Mouse (Mus musculus): Measurements from ENCODE around the gene Vrk3. TPM values are rescaled to one million over a fixed set of nuclear protein-coding genes. Genes with fewer than 3 reads are reported as not detected.

Gene Vrk3
- polyA plus RNA-seq, 1 experiment from 2014 or later: 23.0 TPM

DNA sequence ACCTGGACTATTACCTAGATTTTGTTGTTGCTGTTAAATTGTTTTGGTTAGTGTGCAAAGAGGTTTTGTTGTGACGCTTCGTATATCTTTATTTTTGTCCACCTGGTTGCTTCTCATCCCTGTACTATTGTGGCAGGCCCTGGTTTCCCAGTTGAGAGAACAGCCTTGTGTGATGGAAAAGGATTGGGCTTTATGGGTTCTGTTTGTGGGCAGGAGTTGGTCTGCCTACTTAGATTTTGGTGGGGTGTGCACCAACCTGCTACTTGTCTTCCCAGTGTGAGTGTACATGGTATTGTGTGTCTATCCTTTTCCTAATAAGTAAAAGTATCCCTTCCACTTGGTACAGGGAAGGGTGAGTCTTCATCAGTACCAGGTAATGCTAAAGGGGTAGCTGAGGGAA lies 71.2 kb downstream of the Vrk3 start:
- Histone ChIP-seq H3K36me3 (ENCODE audit: control insufficient read depth, insufficient read depth, low read length) (no peaks in the 10 kb centered on the region), H3K4me2 (ENCODE audit: low read depth, low read length) (no peak overlapping the region; the same call in 1 of the 2 replicates), H3K27me3 (ENCODE audit: control insufficient read depth, insufficient read depth, low read length) (no peaks in the 10 kb centered on the region), H3K4me1 (ENCODE audit: control insufficient read depth, insufficient read depth, low read length) (peaks cover 20% of the 10 kb centered on the region), H3K9me3 (ENCODE audit: control insufficient read depth, low read length) (no peaks in the 10 kb centered on the region), H3K27ac (ENCODE audit: low read depth, low read length) (no peak overlapping the region), H3K4me3 (ENCODE audit: low read depth, low read length) (no peak overlapping the region), H3K9ac (replicated peaks; ENCODE audit: low read depth, low read length) (no peak overlapping the region)
- no peak for ATAC-seq (ENCODE audit: low read depth)
- 97% methylated on average over 2 of the region's 2 CpGs for WGBS

DNA sequence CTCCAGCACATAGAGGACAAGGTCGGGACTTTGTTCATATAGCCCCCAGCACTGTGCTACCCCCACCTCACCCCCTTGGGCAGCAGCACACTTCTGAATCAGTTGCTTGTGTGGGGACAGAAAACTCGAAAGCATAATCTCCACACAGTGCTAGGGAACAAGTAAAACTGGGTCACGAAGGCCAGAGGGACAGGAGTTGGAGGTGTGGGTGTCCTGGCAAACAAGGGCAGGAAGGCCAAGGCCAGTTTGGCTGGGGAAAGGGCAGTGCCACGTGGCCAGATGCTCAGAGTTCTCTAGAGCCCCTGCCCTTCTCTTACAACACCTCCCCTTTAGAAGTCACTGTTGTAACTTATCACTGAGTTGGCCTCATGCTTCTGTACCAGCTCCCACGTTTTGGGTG lies 71.7 kb downstream of the Vrk3 start:
- Histone ChIP-seq H3K9me3 (ENCODE audit: control insufficient read depth, low read length) (no peaks in the 10 kb centered on the region), H3K4me2 (ENCODE audit: low read depth, low read length) (no peak overlapping the region)

DNA sequence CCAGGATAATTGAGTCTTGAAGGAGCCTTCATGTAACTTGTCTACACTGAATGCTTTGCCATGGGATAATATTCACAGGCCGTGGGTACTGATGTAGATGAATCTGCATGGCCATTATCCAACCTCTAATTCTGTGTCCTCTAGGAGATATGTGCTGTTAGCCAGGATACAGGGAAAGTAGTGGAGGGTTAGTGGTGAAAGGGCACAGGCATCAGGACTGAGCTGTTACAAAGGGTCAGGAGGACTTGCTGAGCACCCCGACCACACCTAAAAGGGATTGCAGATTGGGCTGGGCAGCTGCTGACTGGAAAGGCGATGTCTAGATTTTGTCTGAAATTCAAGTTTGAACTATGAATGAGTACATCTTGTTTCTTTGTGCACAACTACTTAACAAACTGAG lies 72.3 kb downstream of the Vrk3 start:
- 96% methylated on average over 3 of the region's 3 CpGs for WGBS
- Histone ChIP-seq H3K4me3 (ENCODE audit: low read depth, low read length) (no peak overlapping the region), H3K27me3 (ENCODE audit: control insufficient read depth, insufficient read depth, low read length) (no peaks in the 10 kb centered on the region), H3K9me3 (ENCODE audit: control insufficient read depth, low read length) (no peaks in the 10 kb centered on the region), H3K9ac (replicated peaks; ENCODE audit: low read depth, low read length) (no peak overlapping the region), H3K4me2 (ENCODE audit: low read depth, low read length) (no peak overlapping the region), H3K36me3 (ENCODE audit: control insufficient read depth, insufficient read depth, low read length) (no peaks in the 10 kb centered on the region), H3K27ac (ENCODE audit: low read depth, low read length) (no peak overlapping the region), H3K4me1 (ENCODE audit: control insufficient read depth, insufficient read depth, low read length) (peaks cover 20% of the 10 kb centered on the region)
- ATAC-seq (ENCODE audit: low read depth): no peak

More for the DNA sequence above, 71.7 kb downstream of the Vrk3 start:
- Histone ChIP-seq H3K9ac (replicated peaks; ENCODE audit: low read depth, low read length) (no peak overlapping the region), H3K27ac (ENCODE audit: low read depth, low read length) (no peak overlapping the region), H3K4me3 (ENCODE audit: low read depth, low read length) (no peak overlapping the region), H3K4me1 (ENCODE audit: control insufficient read depth, insufficient read depth, low read length) (peaks cover 20% of the 10 kb centered on the region), H3K27me3 (ENCODE audit: control insufficient read depth, insufficient read depth, low read length) (no peaks in the 10 kb centered on the region), H3K36me3 (ENCODE audit: control insufficient read depth, insufficient read depth, low read length) (no peaks in the 10 kb centered on the region)
- 63% methylated on average over 5 of the region's 5 CpGs for WGBS
- no peak for ATAC-seq (ENCODE audit: low read depth)

DNA sequence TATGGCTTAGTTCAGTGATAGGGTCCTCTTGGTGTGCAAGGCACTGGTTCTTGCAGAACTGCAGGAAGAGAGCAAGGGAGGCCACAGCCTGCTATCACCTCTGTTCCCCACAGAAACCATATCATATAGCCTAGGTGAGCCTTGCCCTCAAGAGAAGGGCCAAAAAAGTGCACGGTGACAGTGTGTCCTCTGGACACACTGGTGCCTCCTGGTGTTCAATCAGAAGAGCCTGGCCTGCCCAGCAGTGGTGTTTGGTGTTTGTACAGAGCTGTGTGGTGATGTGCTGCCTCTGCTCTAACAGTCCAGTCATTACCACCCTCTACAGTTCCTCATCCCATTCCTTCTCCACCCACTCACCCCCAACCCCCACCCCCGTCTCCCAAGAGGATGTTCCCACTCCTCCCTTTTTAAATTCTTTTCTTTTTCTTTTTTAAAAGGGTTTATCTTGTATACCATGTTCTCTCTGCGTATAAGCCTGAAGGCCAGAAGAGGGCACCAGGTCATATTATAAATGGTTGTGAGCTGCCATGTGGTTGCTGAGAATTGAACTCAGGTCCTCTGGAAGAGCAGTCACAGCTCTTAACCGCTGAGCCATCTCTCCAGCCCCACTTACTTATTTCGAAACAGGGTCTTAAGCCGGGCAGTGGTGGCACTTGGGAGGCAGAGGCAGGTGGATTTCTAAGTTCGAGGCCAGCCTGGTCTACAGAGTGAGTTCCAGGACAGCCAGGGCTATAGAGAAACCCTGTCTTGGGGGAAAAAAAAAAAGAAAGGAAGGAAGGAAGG lies 73.6 kb downstream of the Vrk3 start:
- no peaks in the 10 kb centered on the region for H3K9me3 ChIP-seq (ENCODE audit: control insufficient read depth, low read length)
- no peak overlapping the region for H3K27ac ChIP-seq (ENCODE audit: low read depth, low read length)
- ATAC-seq (ENCODE audit: low read depth): no peak
- H3K9ac ChIP-seq (replicated peaks; ENCODE audit: low read depth, low read length): no peak overlapping the region
- no peaks in the 10 kb centered on the region for H3K27me3 ChIP-seq (ENCODE audit: control insufficient read depth, insufficient read depth, low read length)
- WGBS: 81% methylated on average over 7 of the region's 7 CpGs
- no peak overlapping the region for H3K4me3 ChIP-seq (ENCODE audit: low read depth, low read length)
- H3K36me3 ChIP-seq (ENCODE audit: control insufficient read depth, insufficient read depth, low read length): no peaks in the 10 kb centered on the region
- H3K4me2 ChIP-seq (ENCODE audit: low read depth, low read length): no peak overlapping the region
- H3K4me1 ChIP-seq (ENCODE audit: control insufficient read depth, insufficient read depth, low read length): peaks cover 20% of the 10 kb centered on the region

DNA sequence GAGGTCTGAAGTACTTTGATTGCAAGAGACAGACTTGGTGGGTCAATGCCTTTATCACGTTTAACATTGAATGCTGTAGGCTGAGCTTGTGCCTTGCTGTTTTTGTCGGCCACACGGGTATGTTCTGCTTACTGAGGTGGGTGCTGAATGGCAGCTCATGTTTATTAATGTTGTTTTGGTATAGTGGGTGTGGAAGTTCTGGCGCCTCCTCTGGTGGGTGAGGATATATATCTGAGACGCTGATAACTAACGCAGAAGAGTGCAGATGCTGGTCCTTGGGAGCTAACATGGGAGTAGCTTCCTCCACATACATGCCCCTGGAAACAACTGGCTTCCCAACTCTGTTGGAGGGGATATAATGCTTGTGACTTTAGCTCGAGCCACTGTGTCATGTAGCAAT lies 75.2 kb downstream of the Vrk3 start:
- Histone ChIP-seq H3K4me2 (ENCODE audit: low read depth, low read length) (no peak overlapping the region), H3K9me3 (ENCODE audit: control insufficient read depth, low read length) (no peaks in the 10 kb centered on the region), H3K4me3 (ENCODE audit: low read depth, low read length) (no peak overlapping the region), H3K27me3 (ENCODE audit: control insufficient read depth, insufficient read depth, low read length) (no peaks in the 10 kb centered on the region), H3K36me3 (ENCODE audit: control insufficient read depth, insufficient read depth, low read length) (no peaks in the 10 kb centered on the region), H3K9ac (replicated peaks; ENCODE audit: low read depth, low read length) (no peak overlapping the region), H3K27ac (ENCODE audit: low read depth, low read length) (no peak overlapping the region), H3K4me1 (ENCODE audit: control insufficient read depth, insufficient read depth, low read length) (peaks cover 7% of the 10 kb centered on the region; the same call in 1 of the 2 replicates)
- ATAC-seq (ENCODE audit: low read depth): no peak
- 36% methylated on average over 7 of the region's 7 CpGs for WGBS

DNA sequence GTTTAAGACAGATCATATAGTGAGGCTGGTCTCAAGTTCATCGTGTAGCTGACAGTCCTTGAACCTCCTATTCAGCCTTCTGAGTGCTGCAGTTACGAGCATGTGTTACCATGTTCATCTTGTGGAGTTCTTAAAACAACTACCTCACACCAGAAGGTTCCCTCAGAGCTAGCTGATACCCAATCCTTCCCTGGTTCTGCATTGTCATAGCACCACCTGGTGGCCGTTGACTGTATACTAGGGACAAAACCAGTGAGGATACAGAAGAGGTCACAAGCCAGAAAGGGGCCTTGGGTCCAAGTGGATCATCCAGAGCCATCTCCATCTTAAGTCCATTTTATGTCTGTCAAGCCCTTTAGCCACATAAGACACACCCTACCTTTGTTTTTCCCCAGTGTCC lies 76.7 kb downstream of the Vrk3 start:
- peak; percentile 70; the same call in 1 of the 2 replicates for ATAC-seq (ENCODE audit: low read depth)
- H3K4me1 ChIP-seq (ENCODE audit: control insufficient read depth, insufficient read depth, low read length): no peaks in the 10 kb centered on the region
- no peak overlapping the region for H3K27ac ChIP-seq (ENCODE audit: low read depth, low read length)
- H3K27me3 ChIP-seq (ENCODE audit: control insufficient read depth, insufficient read depth, low read length): no peaks in the 10 kb centered on the region
- no peak overlapping the region for H3K4me2 ChIP-seq (ENCODE audit: low read depth, low read length)
- no peaks in the 10 kb centered on the region for H3K9me3 ChIP-seq (ENCODE audit: control insufficient read depth, low read length)
- H3K36me3 ChIP-seq (ENCODE audit: control insufficient read depth, insufficient read depth, low read length): peaks cover 12% of the 10 kb centered on the region
- WGBS: 30% methylated on average over 3 of the region's 3 CpGs
- no peak overlapping the region for H3K4me3 ChIP-seq (ENCODE audit: low read depth, low read length)
- H3K9ac ChIP-seq (replicated peaks; ENCODE audit: low read depth, low read length): no peak overlapping the region

DNA sequence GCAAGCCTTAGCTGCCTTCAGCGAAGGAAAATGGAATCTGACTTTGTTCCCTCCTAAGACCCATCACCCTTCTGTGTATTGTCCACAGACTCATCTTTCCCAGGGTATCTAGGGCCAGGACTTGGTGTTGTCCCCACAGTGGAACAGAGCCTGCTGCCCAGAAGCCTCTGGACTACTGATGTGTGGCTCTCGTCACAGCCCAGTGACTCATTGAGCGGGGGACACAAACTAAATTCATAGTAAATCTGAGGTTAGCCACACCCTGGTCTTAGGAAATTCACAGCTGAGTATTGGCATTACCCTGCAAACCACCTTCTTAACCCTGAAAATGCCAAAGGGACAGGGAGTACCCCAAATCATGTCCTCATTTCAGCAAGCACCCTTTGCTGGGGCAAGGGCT lies 78.6 kb downstream of the Vrk3 start:
- Histone ChIP-seq H3K9me3 (ENCODE audit: control insufficient read depth, low read length) (no peaks in the 10 kb centered on the region), H3K4me1 (ENCODE audit: control insufficient read depth, insufficient read depth, low read length) (no peaks in the 10 kb centered on the region), H3K27ac (ENCODE audit: low read depth, low read length) (no peak overlapping the region), H3K4me2 (ENCODE audit: low read depth, low read length) (no peak overlapping the region), H3K4me3 (ENCODE audit: low read depth, low read length) (no peak overlapping the region), H3K9ac (replicated peaks; ENCODE audit: low read depth, low read length) (no peak overlapping the region), H3K27me3 (ENCODE audit: control insufficient read depth, insufficient read depth, low read length) (no peaks in the 10 kb centered on the region), H3K36me3 (ENCODE audit: control insufficient read depth, insufficient read depth, low read length) (peaks cover 28% of the 10 kb centered on the region)
- WGBS: 96% methylated on average over 3 of the region's 3 CpGs
- no peak for ATAC-seq (ENCODE audit: low read depth)

Other genes with a start within 250 kb of the Vrk3 start
- 0.07 TPM in 1 of 2 replicates, not detected in the other for gene Mybpc2, start 223.8 kb upstream of the Vrk3 start, polyA plus RNA-seq (2014; fragmentation: Nextera tagmentation; extraction: Ambion mirVana)
- not detected in 2 replicates for gene Spib, start 216.3 kb upstream of the Vrk3 start, polyA plus RNA-seq (2014; fragmentation: Nextera tagmentation; extraction: Ambion mirVana)
- gene Pold1, start 199.6 kb upstream of the Vrk3 start, polyA plus RNA-seq (2014; fragmentation: Nextera tagmentation; extraction: Ambion mirVana): 9.4 and 12.5 TPM in 2 replicates
- gene Nr1h2, start 194.5 kb upstream of the Vrk3 start, polyA plus RNA-seq (2014; fragmentation: Nextera tagmentation; extraction: Ambion mirVana): 57.2 and 59.5 TPM in 2 replicates
- 0.82 and 2.1 TPM in 2 replicates for gene Napsa, start 176.0 kb upstream of the Vrk3 start, polyA plus RNA-seq (2014; fragmentation: Nextera tagmentation; extraction: Ambion mirVana)
- gene Kcnc3, start 157.7 kb upstream of the Vrk3 start, polyA plus RNA-seq (2014; fragmentation: Nextera tagmentation; extraction: Ambion mirVana): 7.5 and 8.9 TPM in 2 replicates
- 2.6 and 3.6 TPM in 2 replicates for gene Myh14, start 77.6 kb upstream of the Vrk3 start, polyA plus RNA-seq (2014; fragmentation: Nextera tagmentation; extraction: Ambion mirVana)
- not detected in 2 replicates for gene Izumo2, start 39.7 kb upstream of the Vrk3 start, polyA plus RNA-seq (2014; fragmentation: Nextera tagmentation; extraction: Ambion mirVana)
- 0.95 and 1.0 TPM in 2 replicates for gene Zfp473, start 2.6 kb downstream of the Vrk3 start, polyA plus RNA-seq (2014; fragmentation: Nextera tagmentation; extraction: Ambion mirVana)
- gene Nup62, start 67.7 kb downstream of the Vrk3 start, polyA plus RNA-seq (2014; fragmentation: Nextera tagmentation; extraction: Ambion mirVana): 22.4 and 26.3 TPM in 2 replicates
- 1.6 and 1.7 TPM in 2 replicates for gene Il4i1, start 68.0 kb downstream of the Vrk3 start, polyA plus RNA-seq (2014; fragmentation: Nextera tagmentation; extraction: Ambion mirVana)
- 2.1 and 2.3 TPM in 2 replicates for gene Atf5, start 68.2 kb downstream of the Vrk3 start, polyA plus RNA-seq (2014; fragmentation: Nextera tagmentation; extraction: Ambion mirVana)
- gene Akt1s1, start 100.6 kb downstream of the Vrk3 start, polyA plus RNA-seq (2014; fragmentation: Nextera tagmentation; extraction: Ambion mirVana): 36.4 and 46.8 TPM in 2 replicates
- gene Tbc1d17, start 100.7 kb downstream of the Vrk3 start, polyA plus RNA-seq (2014; fragmentation: Nextera tagmentation; extraction: Ambion mirVana): 92.5 and 96.4 TPM in 2 replicates
- 27.1 and 28.8 TPM in 2 replicates for gene Pnkp, start 108.7 kb downstream of the Vrk3 start, polyA plus RNA-seq (2014; fragmentation: Nextera tagmentation; extraction: Ambion mirVana)
- gene Ptov1, start 121.4 kb downstream of the Vrk3 start, polyA plus RNA-seq (2014; fragmentation: Nextera tagmentation; extraction: Ambion mirVana): 475 and 479 TPM in 2 replicates
- 85.7 and 91.1 TPM in 2 replicates for gene Med25, start 144.3 kb downstream of the Vrk3 start, polyA plus RNA-seq (2014; fragmentation: Nextera tagmentation; extraction: Ambion mirVana)
- gene Fuz, start 147.7 kb downstream of the Vrk3 start, polyA plus RNA-seq (2014; fragmentation: Nextera tagmentation; extraction: Ambion mirVana): 14.5 and 16.0 TPM in 2 replicates
- 120 and 128 TPM in 2 replicates for gene Ap2a1, start 181.1 kb downstream of the Vrk3 start, polyA plus RNA-seq (2014; fragmentation: Nextera tagmentation; extraction: Ambion mirVana)
- 0.11 and 0.19 TPM in 2 replicates for gene Tsks, start 194.8 kb downstream of the Vrk3 start, polyA plus RNA-seq (2014; fragmentation: Nextera tagmentation; extraction: Ambion mirVana)
- 54.3 and 60.3 TPM in 2 replicates for gene Cpt1c, start 226.4 kb downstream of the Vrk3 start, polyA plus RNA-seq (2014; fragmentation: Nextera tagmentation; extraction: Ambion mirVana)
- gene Prmt1, start 238.2 kb downstream of the Vrk3 start, polyA plus RNA-seq (2014; fragmentation: Nextera tagmentation; extraction: Ambion mirVana): 189 and 206 TPM in 2 replicates
- 53.8 and 60.2 TPM in 2 replicates for gene Irf3, start 249.2 kb downstream of the Vrk3 start, polyA plus RNA-seq (2014; fragmentation: Nextera tagmentation; extraction: Ambion mirVana)